Mouse (Mus musculus) hindbrain, embryonic 12.5 days (tissue): ENCODE data around the gene Daam1. TPM values are rescaled to one million over a fixed set of nuclear protein-coding genes. Genes with fewer than 3 reads are reported as not detected.

Experiments used
- ATAC-seq: fragments of 200-750 bp; cut with Nextera tagmentation; 2 replicates; pipeline ENCODE4 v1.8.0; 2017; ENCODE audit warnings: moderate TSS enrichment; ENCODE audit not compliant: low FRiP score
- H3K27ac ChIP-seq: fragments of 300-500 bp; sonication (generic); 2 replicates; pipeline ENCODE4 v1.5.1; 2016; ENCODE audit warnings: mild to moderate bottlenecking
- H3K27me3 ChIP-seq: fragments of 300-500 bp; sonication (generic); 2 replicates; pipeline ENCODE4 v1.6.1; 2016; ENCODE audit warnings: mild to moderate bottlenecking
- H3K36me3 ChIP-seq: fragments of 300-500 bp; sonication (generic); 2 replicates; pipeline ENCODE4 v1.6.1; 2016; ENCODE audit warnings: mild to moderate bottlenecking
- H3K4me1 ChIP-seq: fragments of 300-500 bp; sonication (generic); 2 replicates; pipeline ENCODE4 v1.6.1; 2016
- H3K4me2 ChIP-seq: fragments of 300-500 bp; sonication (generic); replicated peaks from 2 replicates; pipeline ENCODE4 v1.6.1; 2016; ENCODE audit warnings: mild to moderate bottlenecking
- H3K4me3 ChIP-seq: fragments of 300-500 bp; sonication (generic); 2 replicates; pipeline ENCODE4 v1.5.1; 2016; ENCODE audit warnings: mild to moderate bottlenecking
- H3K9ac ChIP-seq: fragments of 300-500 bp; sonication (generic); 2 replicates; pipeline ENCODE4 v1.6.1; 2016; ENCODE audit warnings: mild to moderate bottlenecking, moderate library complexity
- H3K9me3 ChIP-seq: fragments of 300-500 bp; sonication (generic); replicated peaks from 2 replicates; pipeline ENCODE4 v1.6.1; 2016; ENCODE audit warnings: mild to moderate bottlenecking
- WGBS: fragments of 180-500 bp; shearing (Covaris S2); methylation state at CpG from one replicate; pipeline ENCODE4 v1.1.7; 2016; 5-methylcytosine and 5-hydroxymethylcytosine counted together
- polyA plus RNA-seq: library from polyadenylated mRNA; unstranded; fragments of >200 nt; fragmentation: Nextera tagmentation; extraction: Ambion mirVana; gene quantifications from 2 replicates; pipeline ENCODE4 v1.2.1, GENCODE M21; 2016

The Daam1 gene
- polyA plus RNA-seq, 1 experiment from 2014 or later = 19.3 TPM

- no peaks in the 10 kb centered on the region for H3K27me3 ChIP-seq
- H3K4me1 ChIP-seq = no peaks in the 10 kb centered on the region
- no peak overlapping the region for H3K4me3 ChIP-seq
- H3K9ac ChIP-seq = no peak overlapping the region
- H3K27ac ChIP-seq = no peak overlapping the region
- H3K4me2 ChIP-seq = no peak overlapping the region
- 83% methylated on average over 4 of the region's 4 CpGs for WGBS
- ATAC-seq = no peak
- no peaks in the 10 kb centered on the region for H3K9me3 ChIP-seq
- H3K36me3 ChIP-seq = peaks cover 83% of the 10 kb centered on the region
Measured at GRCm38 (mm10) chr12:71987885-71988284, 157.0 kb downstream of the Daam1 start.

GRCm38 (mm10) chr12:71989596-71989995, 158.7 kb downstream of the Daam1 start:
- Histone ChIP-seq H3K9me3 (no peaks in the 10 kb centered on the region), H3K36me3 (peaks cover 73% of the 10 kb centered on the region), H3K27me3 (no peaks in the 10 kb centered on the region), H3K27ac (no peak overlapping the region), H3K4me1 (no peaks in the 10 kb centered on the region), H3K4me3 (no peak overlapping the region), H3K9ac (no peak overlapping the region), H3K4me2 (no peak overlapping the region)
- ATAC-seq = no peak
- WGBS = 96% methylated on average over 17 of the region's 17 CpGs

GRCm38 (mm10) chr12:71992599-71993210, 161.8 kb downstream of the Daam1 start:
- peaks cover 49% of the 10 kb centered on the region for H3K36me3 ChIP-seq
- H3K4me1 ChIP-seq = no peaks in the 10 kb centered on the region
- no peak overlapping the region for H3K4me2 ChIP-seq
- no peaks in the 10 kb centered on the region for H3K9me3 ChIP-seq
- no peak overlapping the region for H3K4me3 ChIP-seq
- H3K9ac ChIP-seq = no peak overlapping the region
- no peaks in the 10 kb centered on the region for H3K27me3 ChIP-seq
- H3K27ac ChIP-seq = no peak overlapping the region
- 93% methylated on average over 18 of the region's 18 CpGs for WGBS
- no peak for ATAC-seq

- no peaks in the 10 kb centered on the region for H3K9me3 ChIP-seq
- no peak overlapping the region for H3K4me2 ChIP-seq
- no peaks in the 10 kb centered on the region for H3K27me3 ChIP-seq
- 71% methylated on average over 8 of the region's 8 CpGs for WGBS
- H3K4me1 ChIP-seq = no peaks in the 10 kb centered on the region
- no peak overlapping the region for H3K27ac ChIP-seq
- ATAC-seq = no peak
- H3K4me3 ChIP-seq = no peak overlapping the region
- peaks cover 23% of the 10 kb centered on the region for H3K36me3 ChIP-seq
- no peak overlapping the region for H3K9ac ChIP-seq
Measured at GRCm38 (mm10) chr12:71995831-71996230, 165.0 kb downstream of the Daam1 start.

GRCm38 (mm10) chr12:71996920-71997319, 166.0 kb downstream of the Daam1 start:
- H3K27ac ChIP-seq = no peak overlapping the region
- no peaks in the 10 kb centered on the region for H3K9me3 ChIP-seq
- no peaks in the 10 kb centered on the region for H3K27me3 ChIP-seq
- WGBS = 90% methylated on average over 2 of the region's 2 CpGs
- H3K36me3 ChIP-seq = peaks cover 13% of the 10 kb centered on the region
- ATAC-seq = no peak
- no peak overlapping the region for H3K9ac ChIP-seq
- H3K4me1 ChIP-seq = no peaks in the 10 kb centered on the region
- no peak overlapping the region for H3K4me2 ChIP-seq
- H3K4me3 ChIP-seq = no peak overlapping the region

- Histone ChIP-seq H3K27me3 (no peaks in the 10 kb centered on the region), H3K4me3 (no peak overlapping the region), H3K36me3 (peaks cover 11% of the 10 kb centered on the region), H3K4me2 (no peak overlapping the region), H3K4me1 (no peaks in the 10 kb centered on the region), H3K27ac (no peak overlapping the region), H3K9ac (no peak overlapping the region), H3K9me3 (no peaks in the 10 kb centered on the region)
- no peak for ATAC-seq
- 86% methylated on average over 4 of the region's 4 CpGs for whole genome bisulfite sequencing
Measured at GRCm38 (mm10) chr12:71997364-71997763, 166.5 kb downstream of the Daam1 start.

- Histone ChIP-seq H3K9me3 (no peaks in the 10 kb centered on the region), H3K4me1 (no peaks in the 10 kb centered on the region), H3K36me3 (no peaks in the 10 kb centered on the region), H3K27ac (no peak overlapping the region), H3K27me3 (no peaks in the 10 kb centered on the region), H3K4me2 (no peak overlapping the region), H3K4me3 (no peak overlapping the region), H3K9ac (no peak overlapping the region)
- ATAC-seq = no peak
- 87% methylated on average over 4 of the region's 4 CpGs for WGBS
Measured at GRCm38 (mm10) chr12:71998653-71999052, 167.8 kb downstream of the Daam1 start.

- no peaks in the 10 kb centered on the region for H3K27me3 ChIP-seq
- H3K4me3 ChIP-seq = no peak overlapping the region
- H3K36me3 ChIP-seq = no peaks in the 10 kb centered on the region
- no peak for ATAC-seq
- no peaks in the 10 kb centered on the region for H3K9me3 ChIP-seq
- no peak overlapping the region for H3K9ac ChIP-seq
- H3K27ac ChIP-seq = no peak overlapping the region
- 87% methylated on average over 2 of the region's 2 CpGs for WGBS
- H3K4me1 ChIP-seq = no peaks in the 10 kb centered on the region
- no peak overlapping the region for H3K4me2 ChIP-seq
Measured at GRCm38 (mm10) chr12:71999671-72000070, 168.8 kb downstream of the Daam1 start.

GRCm38 (mm10) chr12:72001811-72002210, 170.9 kb downstream of the Daam1 start:
- no peak overlapping the region for H3K4me2 ChIP-seq
- H3K4me3 ChIP-seq = no peak overlapping the region
- no peaks in the 10 kb centered on the region for H3K4me1 ChIP-seq
- no peaks in the 10 kb centered on the region for H3K9me3 ChIP-seq
- H3K36me3 ChIP-seq = no peaks in the 10 kb centered on the region
- no peak overlapping the region for H3K9ac ChIP-seq
- WGBS = 78% methylated on average over 1 of the region's 1 CpGs
- ATAC-seq = no peak
- no peaks in the 10 kb centered on the region for H3K27me3 ChIP-seq
- H3K27ac ChIP-seq = no peak overlapping the region

- ATAC-seq = no peak
- H3K4me1 ChIP-seq = no peaks in the 10 kb centered on the region
- no peaks in the 10 kb centered on the region for H3K36me3 ChIP-seq
- H3K9ac ChIP-seq = no peak overlapping the region
- no peaks in the 10 kb centered on the region for H3K9me3 ChIP-seq
- no peak overlapping the region for H3K4me2 ChIP-seq
- H3K4me3 ChIP-seq = no peak overlapping the region
- H3K27me3 ChIP-seq = no peaks in the 10 kb centered on the region
- WGBS = 94% methylated on average over 3 of the region's 3 CpGs
- no peak overlapping the region for H3K27ac ChIP-seq
Measured at GRCm38 (mm10) chr12:72005307-72005706, 174.4 kb downstream of the Daam1 start.

- Histone ChIP-seq H3K4me2 (no peak overlapping the region), H3K36me3 (no peaks in the 10 kb centered on the region), H3K9me3 (no peaks in the 10 kb centered on the region), H3K4me1 (no peaks in the 10 kb centered on the region), H3K27ac (no peak overlapping the region), H3K4me3 (no peak overlapping the region), H3K27me3 (no peaks in the 10 kb centered on the region), H3K9ac (no peak overlapping the region)
- WGBS = 89% methylated on average over 3 of the region's 3 CpGs
- ATAC-seq = no peak
Measured at GRCm38 (mm10) chr12:72007656-72008055, 176.8 kb downstream of the Daam1 start.

GRCm38 (mm10) chr12:72009051-72009902, 178.4 kb downstream of the Daam1 start:
- H3K27ac ChIP-seq = no peak overlapping the region
- no peaks in the 10 kb centered on the region for H3K27me3 ChIP-seq
- no peaks in the 10 kb centered on the region for H3K36me3 ChIP-seq
- no peak overlapping the region for H3K9ac ChIP-seq
- 92% methylated on average over 13 of the region's 13 CpGs for WGBS
- ATAC-seq = no peak
- no peak overlapping the region for H3K4me2 ChIP-seq
- H3K4me3 ChIP-seq = no peak overlapping the region
- H3K9me3 ChIP-seq = no peaks in the 10 kb centered on the region
- no peaks in the 10 kb centered on the region for H3K4me1 ChIP-seq

- H3K27me3 ChIP-seq = no peaks in the 10 kb centered on the region
- ATAC-seq = no peak
- H3K9ac ChIP-seq = no peak overlapping the region
- H3K36me3 ChIP-seq = no peaks in the 10 kb centered on the region
- H3K4me1 ChIP-seq = no peaks in the 10 kb centered on the region
- no peak overlapping the region for H3K4me3 ChIP-seq
- H3K27ac ChIP-seq = no peak overlapping the region
- WGBS = 93% methylated on average over 3 of the region's 3 CpGs
- no peak overlapping the region for H3K4me2 ChIP-seq
- no peaks in the 10 kb centered on the region for H3K9me3 ChIP-seq
Measured at GRCm38 (mm10) chr12:72011404-72011803, 180.5 kb downstream of the Daam1 start.
